Mouse (Mus musculus): Measurements from ENCODE around the gene Rnf167.

GRCm38 (mm10) chr11:70681170-70681569 is 34.1 kb downstream of the Rnf167 start:
- TF ChIP-seq POLR2A (IDR thresholded peaks at IDR 0.05; ENCODE audit: extremely low read depth, insufficient read depth, low read length) (no peak), CTCF (IDR thresholded peaks at IDR 0.05; ENCODE audit: low read depth, low read length) (no peak)

Measured in liver, adult 2 months (tissue).